14 mouse cellular contexts compared by ENCODE assay signal in the genomic region with DNA sequence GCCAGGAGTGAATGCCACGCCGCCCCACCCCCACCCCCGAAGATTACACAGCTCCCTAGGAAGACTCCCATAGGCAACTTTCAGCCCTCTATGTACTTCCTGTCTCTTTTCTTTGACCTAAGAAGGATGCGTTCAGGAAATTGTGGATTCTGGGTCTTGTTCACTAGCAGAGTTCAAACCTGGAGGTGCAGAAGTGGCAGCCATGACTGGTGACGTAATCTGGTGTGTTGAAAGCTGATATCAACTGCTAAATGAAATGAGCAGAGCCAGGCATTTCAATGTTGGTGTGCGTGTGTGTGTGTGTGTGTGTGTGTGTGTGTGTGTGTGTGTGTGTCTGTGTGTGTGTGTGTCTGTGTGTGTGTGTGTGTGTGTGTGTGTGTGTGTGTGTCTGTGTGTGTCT.
"Had no signal": no experiment of that assay in that cellular context is flagged by ENCODE, and none has a peak within 500 bp of the region (broad histone marks: within the 10 kb centered on the region; RNA-seq: fewer than 3 reads in every experiment).

No protein-coding gene starts in this region.

- H3K4me3 ChIP-seq: limb, embryonic 12.5 days; liver, embryonic 13.5 days; midbrain, embryonic 12.5 days had no signal

- H3K9ac ChIP-seq: limb, embryonic 12.5 days; liver, embryonic 13.5 days; liver, postnatal 0 days; midbrain, embryonic 12.5 days had no signal

- H3K4me2 ChIP-seq: limb, embryonic 12.5 days; liver, embryonic 13.5 days; midbrain, embryonic 12.5 days had no signal

- H3K36me3 ChIP-seq: limb, embryonic 12.5 days; liver, embryonic 13.5 days; midbrain, embryonic 12.5 days had no signal

- ATAC-seq: liver, postnatal 0 days had no signal

- DNase-seq: kidney, adult 8-10 months; kidney, postnatal 25 days; layer of hippocampus, adult 9-11 months; layer of hippocampus, postnatal 36 days; liver; liver, embryonic 13.5 days; liver, postnatal 0 days; lung, postnatal 10 days; right cerebral cortex, adult 18-20 months; thymus, postnatal 4 days had no signal

- H3K27me3 ChIP-seq: limb, embryonic 12.5 days; liver, embryonic 13.5 days; midbrain, embryonic 12.5 days had no signal

- H3K9me3 ChIP-seq: limb, embryonic 12.5 days; liver, embryonic 13.5 days; midbrain, embryonic 12.5 days had no signal

- H3K4me1 ChIP-seq: limb, embryonic 12.5 days; liver, embryonic 13.5 days; midbrain, embryonic 12.5 days had no signal

- H3K27ac ChIP-seq: limb, embryonic 12.5 days; liver, embryonic 13.5 days; macrophage; midbrain, embryonic 12.5 days; stomach, postnatal 0 days had no signal
